In genomic region chr1:118407586-118408250, GRCm38 (mm10) we compare ENCODE assay signal across 24 mouse cellular contexts. TPM values are rescaled to one million over a fixed set of nuclear protein-coding genes. Genes with fewer than 3 reads are reported as not detected.
DNase-seq lines count a peak whose midpoint lies in the region; ATAC-seq and TF ChIP-seq lines count a peak whose summit lies in the region.
"Had no signal": no experiment of that assay in that cellular context is flagged by ENCODE, and none has a peak within 500 bp of the region (broad histone marks: within the 10 kb centered on the region; RNA-seq: fewer than 3 reads in every experiment).

No protein-coding gene starts in this region.

- H3K36me3 ChIP-seq in midbrain, embryonic 11.5 days (ENCODE audit: control insufficient read depth, insufficient read depth, low read length) = no peaks in the 10 kb centered on the region
- H3K36me3 ChIP-seq in midbrain, embryonic 13.5 days = peaks cover 5% of the 10 kb centered on the region
- peaks cover 4% of the 10 kb centered on the region for H3K36me3 ChIP-seq in myocyte (ENCODE audit: control insufficient read depth, insufficient read depth)
- H3K36me3 ChIP-seq: forebrain, embryonic 15.5 days; hindbrain, embryonic 13.5 days; intestine, embryonic 15.5 days had no signal

- TF ChIP-seq CTCF in gastrocnemius, adult 2 months (IDR thresholded peaks at IDR 0.05) = no peak

- peaks cover 85% of the 10 kb centered on the region for H3K79me2 ChIP-seq in myocyte (ENCODE audit: control insufficient read depth, insufficient read depth)

- H3K4me2 ChIP-seq in midbrain, embryonic 11.5 days = no peak overlapping the region
- no peak overlapping the region for H3K4me2 ChIP-seq in midbrain, embryonic 13.5 days (replicated peaks)
- no peak overlapping the region for H3K4me2 ChIP-seq in myocyte (ENCODE audit: low read depth)
- H3K4me2 ChIP-seq: embryonic facial prominence, embryonic 12.5 days; forebrain, embryonic 12.5 days; forebrain, embryonic 15.5 days; heart, embryonic 11.5 days; hindbrain, embryonic 13.5 days; intestine, embryonic 15.5 days had no signal

- peak; percentile 54 for DNase-seq in gastrocnemius, adult 2 months
- no peak for DNase-seq in gastrocnemius, postnatal 14 days
- peak; percentile 56 for DNase-seq in midbrain, embryonic 11.5 days (ENCODE audit: low spot score, missing footprints)
- DNase-seq in layer of hippocampus, postnatal 10 days (ENCODE audit: low spot score in 2 of 2) = no peak
- DNase-seq: adrenal gland, postnatal 10 days; adrenal gland, postnatal 36 days; cerebellum, adult 18-20 months; cerebellum, adult 9-10 months; cerebellum, postnatal 14 days; gastrocnemius, postnatal 36 days; heart, postnatal 36 days had no signal

- H3K9ac ChIP-seq in midbrain, embryonic 11.5 days (ENCODE audit: low read length) = no peak overlapping the region
- no peak overlapping the region for H3K9ac ChIP-seq in midbrain, embryonic 13.5 days (replicated peaks)
- H3K9ac ChIP-seq: embryonic facial prominence, embryonic 12.5 days; forebrain, embryonic 12.5 days; forebrain, embryonic 15.5 days; hindbrain, embryonic 13.5 days; intestine, embryonic 15.5 days had no signal

- 90% methylated on average over 7 of the region's 7 CpGs for WGBS in midbrain, embryonic 11.5 days
- WGBS in midbrain, embryonic 13.5 days = 87% methylated on average over 7 of the region's 7 CpGs

- H3K27ac ChIP-seq in gastrocnemius, adult 2 months = peak overlapping the region; percentile 89
- no peak overlapping the region for H3K27ac ChIP-seq in midbrain, embryonic 11.5 days (ENCODE audit: low read depth, low read length)
- no peak overlapping the region for H3K27ac ChIP-seq in midbrain, embryonic 13.5 days
- H3K27ac ChIP-seq: embryonic facial prominence, embryonic 12.5 days; forebrain, embryonic 12.5 days; forebrain, embryonic 15.5 days; hindbrain, embryonic 10.5 days; hindbrain, embryonic 13.5 days; intestine, embryonic 15.5 days had no signal

- H3ac ChIP-seq in myocyte (ENCODE audit: control insufficient read depth, insufficient read length) = no peak overlapping the region

- H3K4me3 ChIP-seq in gastrocnemius, adult 2 months = no peak overlapping the region
- no peak overlapping the region for H3K4me3 ChIP-seq in midbrain, embryonic 11.5 days (ENCODE audit: low read depth, low read length)
- no peak overlapping the region for H3K4me3 ChIP-seq in midbrain, embryonic 13.5 days (replicated peaks)
- H3K4me3 ChIP-seq in myocyte = no peak overlapping the region
- H3K4me3 ChIP-seq: embryonic facial prominence, embryonic 12.5 days; erythroblast, embryonic 14.5 days; forebrain, embryonic 12.5 days; forebrain, embryonic 15.5 days; hindbrain, embryonic 10.5 days; hindbrain, embryonic 13.5 days; intestine, embryonic 15.5 days had no signal

- no peaks in the 10 kb centered on the region for H3K27me3 ChIP-seq in midbrain, embryonic 11.5 days (ENCODE audit: control insufficient read depth, insufficient read depth, low read length)
- no peaks in the 10 kb centered on the region for H3K27me3 ChIP-seq in midbrain, embryonic 13.5 days
- no peaks in the 10 kb centered on the region for H3K27me3 ChIP-seq in myocyte (ENCODE audit: control insufficient read depth, insufficient read depth, insufficient read length)
- H3K27me3 ChIP-seq: embryonic facial prominence, embryonic 12.5 days; forebrain, embryonic 12.5 days; forebrain, embryonic 15.5 days; hindbrain, embryonic 13.5 days; intestine, embryonic 15.5 days; Patski had no signal

- ATAC-seq in midbrain, embryonic 11.5 days (ENCODE audit: low FRiP score) = no peak
- no peak for ATAC-seq in midbrain, embryonic 13.5 days
- ATAC-seq: CD4-positive, CD25-positive, alpha-beta regulatory T cell, adult 4 months; forebrain, embryonic 15.5 days; hindbrain, embryonic 16.5 days; intestine, embryonic 15.5 days; Patski had no signal

- no peaks in the 10 kb centered on the region for H3K9me3 ChIP-seq in midbrain, embryonic 11.5 days (ENCODE audit: control insufficient read depth, low read length)
- H3K9me3 ChIP-seq in midbrain, embryonic 13.5 days = no peaks in the 10 kb centered on the region
- H3K9me3 ChIP-seq: embryonic facial prominence, embryonic 12.5 days; forebrain, embryonic 12.5 days; forebrain, embryonic 15.5 days; hindbrain, embryonic 10.5 days; hindbrain, embryonic 13.5 days; intestine, embryonic 15.5 days had no signal

- no peak for TF ChIP-seq POLR2A in myocyte (IDR thresholded peaks at IDR 0.05; ENCODE audit: insufficient read length, low read depth)

- intact Hi-C loops in gastrocnemius, adult 2 months (cut with DNase I) = no loop called here
- intact Hi-C loops in gastrocnemius, postnatal 14 days (cut with DNase I; ENCODE audit: low total_unique reads) = no loop called here

- H3K4me1 ChIP-seq in midbrain, embryonic 11.5 days (ENCODE audit: control insufficient read depth, insufficient read depth, low read length) = no peaks in the 10 kb centered on the region
- H3K4me1 ChIP-seq in midbrain, embryonic 13.5 days (replicated peaks) = no peaks in the 10 kb centered on the region
- H3K4me1 ChIP-seq: embryonic facial prominence, embryonic 12.5 days; forebrain, embryonic 12.5 days; forebrain, embryonic 15.5 days; hindbrain, embryonic 10.5 days; intestine, embryonic 15.5 days had no signal

TF ChIP-seq in myocyte, 11 proteins besides CTCF, POLR2A, EP300 and RAD21:
- TF ChIP-seq MYOG (IDR thresholded peaks at IDR 0.05; ENCODE audit: control insufficient read depth in 1 of 3, insufficient read depth in 1 of 3, insufficient read length in 2 of 3, low read depth in 2 of 3) (peak in 1 of 3 experiments; percentile 26), MYOD1 (IDR thresholded peaks at IDR 0.05; ENCODE audit: control insufficient read depth in 1 of 3, insufficient read length in 2 of 3, low read depth in 2 of 3) (peak in 2 of 3 experiments; percentile 10 to 61), TCF3 (IDR thresholded peaks at IDR 0.05; ENCODE audit: insufficient read length, low read depth) (no peak), USF1 (IDR thresholded peaks at IDR 0.05; ENCODE audit: low read depth) (no peak), TCF12 (IDR thresholded peaks at IDR 0.05; ENCODE audit: insufficient read depth, poor library complexity, severe bottlenecking) (no peak), CEBPB (IDR thresholded peaks at IDR 0.05; ENCODE audit: insufficient read depth, poor library complexity, severe bottlenecking) (no peak), SRF (IDR thresholded peaks at IDR 0.05; ENCODE audit: control insufficient read depth, insufficient read length, low read depth) (no peak), MAX (IDR thresholded peaks at IDR 0.05; ENCODE audit: low read depth) (no peak), POLR2AphosphoS2 (IDR thresholded peaks at IDR 0.05; ENCODE audit: insufficient read length, low read depth) (no peak), REST (IDR thresholded peaks at IDR 0.05; ENCODE audit: insufficient read depth, insufficient read length) (no peak)

RNA-seq across cellular contexts. Expression of gene Clasp1, which starts 18.9 kb away (rescaled TPM):
- 10 to 100 TPM; 45.9 to 50.5 TPM for total RNA-seq in gastrocnemius, adult 2 months (2021)
- 10 to 100 TPM; 53.0 to 66.0 TPM for total RNA-seq in gastrocnemius, postnatal 14 days (2021)
- 90.6 and 96.8 TPM in 2 replicates for polyA plus RNA-seq in midbrain, embryonic 11.5 days (2014; fragmentation: Nextera tagmentation; extraction: Ambion mirVana)
- polyA plus RNA-seq in midbrain, embryonic 13.5 days (2015; fragmentation: Nextera tagmentation; extraction: Ambion mirVana) = 138 and 146 TPM in 2 replicates
- 31.1 TPM for polyA plus RNA-seq in myocyte (2012; fragmentation: generic; extraction: Trizol)
- 100 to 1,000 TPM; 140 to 146 TPM for total RNA-seq in layer of hippocampus, postnatal 10 days (2021)

Comparison
In these comparisons a context has a peak if more than half of its experiments do, and no peak if none do; other contexts are left out.
1. DNase-seq: peak in gastrocnemius, adult 2 months (single experiment) and midbrain, embryonic 11.5 days (single experiment); none in gastrocnemius, postnatal 14 days (single experiment) and layer of hippocampus, postnatal 10 days (0 of 2).